Mouse (Mus musculus) heart, adult 2 months (tissue): Measurements from ENCODE around the gene Exog. TPM values are rescaled to one million over a fixed set of nuclear protein-coding genes. Genes with fewer than 3 reads are reported as not detected.
A peak's percentile ranks its signal among the peaks of the same experiment; 100 is the strongest.

Experiments
- DNase-seq, 2 experiments: peaks; one replicate each; pipeline ENCODE4 v3.0.0; 2021
- H3K27ac ChIP-seq: fragments of 200-600 bp; 2 replicates; pipeline ENCODE4 v1.8.1; 2022
- H3K27me3 ChIP-seq: fragments of 200-500 bp; 2 replicates; pipeline ENCODE4 v1.6.1; 2012; ENCODE audit warnings: mild to moderate bottlenecking, low read length, inconsistent platforms, mixed read lengths; ENCODE audit not compliant: control insufficient read depth, insufficient read depth
- H3K36me3 ChIP-seq: fragments of 200-500 bp; 2 replicates; pipeline ENCODE4 v1.6.1; 2012; ENCODE audit warnings: low read length, inconsistent platforms; ENCODE audit not compliant: control insufficient read depth, insufficient read depth
- H3K4me1 ChIP-seq: fragments of 200-500 bp; 2 replicates; pipeline ENCODE4 v1.6.1; 2011; ENCODE audit warnings: low read length; ENCODE audit not compliant: control insufficient read depth, insufficient read depth
- H3K4me3 ChIP-seq: fragments of 200-600 bp; 2 replicates; pipeline ENCODE4 v1.8.1; 2022
- H3K79me2 ChIP-seq: fragments of 200-500 bp; replicated peaks from 2 replicates; pipeline ENCODE4 v1.6.1; 2012; ENCODE audit warnings: mild to moderate bottlenecking, inconsistent platforms, low read length, moderate library complexity, mixed read lengths; ENCODE audit not compliant: control insufficient read depth, insufficient read depth
- H3K9ac ChIP-seq: fragments of 200-500 bp; 2 replicates; pipeline ENCODE4 v1.6.1; 2012; ENCODE audit warnings: low read depth, mild to moderate bottlenecking, control low read depth, inconsistent platforms, low read length, mixed read lengths
- CTCF ChIP-seq: fragments of 200-600 bp; IDR thresholded peaks from 2 replicates; pipeline ENCODE4 v1.8.1; 2022; ENCODE audit warnings: antibody characterized with exemption, mild to moderate bottlenecking, moderate library complexity
- EP300 ChIP-seq: fragments of 200-500 bp; IDR thresholded peaks from 2 replicates; pipeline ENCODE4 v1.6.1; 2011; ENCODE audit warnings: low read depth, low read length, control low read depth; ENCODE audit not compliant: insufficient read depth
- POLR2A ChIP-seq: fragments of 200-500 bp; IDR thresholded peaks from 2 replicates; pipeline ENCODE4 v1.6.1; 2011; ENCODE audit warnings: mild to moderate bottlenecking, low read depth, low read length, control low read depth; ENCODE audit not compliant: insufficient read depth
- WGBS: fragments of 180-500 bp; shearing (Covaris S2); methylation state at CpG from one replicate; pipeline ENCODE4 v1.1.7; 2018; 5-methylcytosine and 5-hydroxymethylcytosine counted together
- intact Hi-C: fragments of 180-260 bp; cut with DNase I; formaldehyde crosslinking; loops from one replicate; pipeline ENCODE4 v1.15.1; 2025
- polyA plus RNA-seq: library from polyadenylated mRNA; depleted of rRNA; stranded (reverse); fragments of >200 nt; gene quantifications from 2 replicates; pipeline ENCODE4 v1.2.3, GENCODE M21; 2012; rRNA removed
- total RNA-seq, 2 experiments: library from RNA; stranded (reverse); gene quantifications; 2 replicates each; pipeline ENCODE4 v1.2.3; 2021

The Exog gene
- total and polyA plus RNA-seq, 3 experiments: 1.7 to 3.1 (median 2.0) TPM

DNA sequence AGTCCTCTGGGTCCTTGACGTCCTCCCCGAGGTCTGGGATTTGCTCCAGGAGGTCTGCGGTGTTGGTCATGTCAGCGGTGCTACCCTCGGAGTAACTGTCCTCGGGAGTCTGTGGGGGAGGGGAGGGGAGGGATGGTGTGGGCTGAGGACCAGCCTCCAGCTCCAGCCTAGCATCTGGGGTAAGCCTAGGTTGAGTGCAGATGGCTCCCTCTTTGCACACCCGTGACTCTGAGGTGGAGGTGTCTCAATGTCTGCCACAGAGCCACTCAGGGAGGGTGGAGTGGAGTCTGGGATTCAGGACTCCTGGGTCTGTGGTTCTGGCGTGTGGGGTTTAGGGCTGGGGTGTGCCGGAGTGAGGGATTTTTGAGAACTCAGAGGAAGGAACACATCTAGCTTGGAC lies 68.2 kb downstream of the Exog start:
- H3K4me3 ChIP-seq: no peak overlapping the region
- TF ChIP-seq EP300 (no peak), CTCF (no peak), POLR2A (no peak)
- intact Hi-C loops: loop anchor here (10.0 kb wide), 1 partner anchor 62 kb away; the partner anchor contains the start of gene Scn5a
- H3K27ac ChIP-seq: no peak overlapping the region; the same call in 1 of the 2 replicates
- no peak for DNase-seq
- no peaks in the 10 kb centered on the region for H3K79me2 ChIP-seq
- H3K4me1 ChIP-seq: peaks cover 1% of the 10 kb centered on the region; the same call in 1 of the 2 replicates
- no peaks in the 10 kb centered on the region for H3K36me3 ChIP-seq
- 85% methylated on average over 9 of the region's 9 CpGs for WGBS
- no peaks in the 10 kb centered on the region for H3K27me3 ChIP-seq
- no peak overlapping the region for H3K9ac ChIP-seq

DNA sequence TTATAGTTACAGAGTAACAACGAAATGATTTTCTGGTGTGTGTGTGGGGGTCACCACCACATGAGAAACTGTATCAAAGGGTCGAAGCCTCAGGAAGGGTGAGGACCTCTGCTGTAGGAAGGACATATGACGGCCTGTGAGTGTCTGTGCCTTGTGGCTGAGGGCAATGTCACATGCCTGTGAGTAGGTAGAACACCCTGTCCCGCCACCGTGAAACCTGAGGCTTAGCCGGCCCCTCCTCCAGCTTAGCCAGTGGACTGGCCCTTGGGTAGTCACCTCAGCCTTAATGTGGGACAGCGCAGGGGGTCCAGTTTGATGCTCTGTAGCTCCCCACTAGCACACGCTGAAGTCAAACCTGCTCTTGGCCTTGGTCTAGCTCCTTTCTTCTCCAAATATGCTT lies 69.1 kb downstream of the Exog start:
- TF ChIP-seq CTCF (no peak), EP300 (peak; percentile 90)
- Histone ChIP-seq H3K27ac (peak overlapping the region; percentile 38), H3K9ac (no peak overlapping the region), H3K4me3 (no peak overlapping the region), H3K79me2 (no peaks in the 10 kb centered on the region), H3K36me3 (no peaks in the 10 kb centered on the region), H3K27me3 (no peaks in the 10 kb centered on the region), H3K4me1 (peaks cover 1% of the 10 kb centered on the region; the same call in 1 of the 2 replicates)
- DNase-seq: peak; percentile 32 to 51
- intact Hi-C loops: loop anchor here (10.0 kb wide), 1 partner anchor 61 kb away; the partner anchor contains the start of gene Scn5a
- WGBS: 71% methylated on average over 8 of the region's 8 CpGs

DNA sequence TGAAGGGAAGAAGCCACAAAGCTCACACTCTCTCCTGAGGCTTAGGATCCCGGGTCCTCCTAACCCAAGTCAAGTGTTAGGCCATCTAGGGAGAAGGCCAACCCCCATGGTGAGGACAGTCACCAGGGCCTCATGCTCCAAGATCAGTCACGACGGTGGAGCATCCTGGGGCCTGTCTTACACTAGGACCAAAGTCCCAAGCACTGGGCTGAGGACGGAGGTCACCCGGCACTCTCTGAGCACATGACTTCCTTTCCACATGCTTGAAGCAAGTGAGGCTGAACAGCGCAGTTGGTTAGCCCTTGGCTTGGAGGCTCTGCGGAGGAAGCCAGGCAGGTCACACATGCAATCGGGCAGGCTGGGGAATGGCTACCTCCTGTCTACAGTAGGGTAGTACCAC lies 70.2 kb downstream of the Exog start:
- peak overlapping the region; percentile 45; the same call in 1 of the 2 replicates for H3K27ac ChIP-seq
- no peak overlapping the region for H3K4me3 ChIP-seq
- no peak for TF ChIP-seq EP300
- no peak for TF ChIP-seq CTCF
- no peak for TF ChIP-seq POLR2A
- H3K36me3 ChIP-seq: no peaks in the 10 kb centered on the region
- 75% methylated on average over 8 of the region's 8 CpGs for WGBS
- H3K4me1 ChIP-seq: peaks cover 1% of the 10 kb centered on the region; the same call in 1 of the 2 replicates
- no peak overlapping the region for H3K9ac ChIP-seq
- no peak for DNase-seq
- intact Hi-C loops: loop anchor here (5.0 to 10.0 kb wide), 2 partner anchors 38 to 60 kb away; partner anchors contain the start of gene Scn5a
- no peaks in the 10 kb centered on the region for H3K79me2 ChIP-seq
- no peaks in the 10 kb centered on the region for H3K27me3 ChIP-seq

Other genes starting within 250 kb of the Exog start
- not detected for gene Slc22a13, start 235.8 kb upstream of the Exog start, total RNA-seq
- 0.06 TPM in 1 of 2 replicates, not detected in the other for gene Slc22a13, start 235.8 kb upstream of the Exog start, polyA plus RNA-seq
- gene Oxsr1, start 122.5 kb upstream of the Exog start, total RNA-seq: 10 to 100 TPM; 45.6 to 51.7 TPM
- gene Oxsr1, start 122.5 kb upstream of the Exog start, polyA plus RNA-seq: 17.4 and 32.7 TPM in 2 replicates
- gene Acaa1a, start 105.3 kb upstream of the Exog start, total RNA-seq: 10 to 100 TPM; 72.4 to 78.5 TPM
- 104 and 107 TPM in 2 replicates for gene Acaa1a, start 105.3 kb upstream of the Exog start, polyA plus RNA-seq
- 10 to 100 TPM; 12.1 to 14.8 TPM for gene Myd88, start 103.5 kb upstream of the Exog start, total RNA-seq
- 12.2 and 14.6 TPM in 2 replicates for gene Myd88, start 103.5 kb upstream of the Exog start, polyA plus RNA-seq
- gene Xylb, start 87.6 kb upstream of the Exog start, total RNA-seq: under 1 TPM; 0.16 to 0.18 TPM
- 0.67 and 1.2 TPM in 2 replicates for gene Xylb, start 87.6 kb upstream of the Exog start, polyA plus RNA-seq
- not detected for gene Slc22a14, start 79.4 kb upstream of the Exog start, total RNA-seq
- gene Slc22a14, start 79.4 kb upstream of the Exog start, polyA plus RNA-seq: 0.35 and 0.78 TPM in 2 replicates
- 1 to 10 TPM; 4.6 to 6.8 TPM for gene Acvr2b, start 42.8 kb upstream of the Exog start, total RNA-seq
- gene Acvr2b, start 42.8 kb upstream of the Exog start, polyA plus RNA-seq: 2.2 and 3.1 TPM in 2 replicates
- 100 to 1,000 TPM; 161 to 173 TPM for gene Scn5a, start 134.1 kb downstream of the Exog start, total RNA-seq
- gene Scn5a, start 134.1 kb downstream of the Exog start, polyA plus RNA-seq: 101 and 117 TPM in 2 replicates